Mouse (Mus musculus) megakaryocyte progenitor cell, adult 5-6 weeks (primary cell): Measurements from ENCODE around the gene Celf2. TPM values are rescaled to one million over a fixed set of nuclear protein-coding genes. Genes with fewer than 3 reads are reported as not detected.

Experiments
- ATAC-seq: replicated peaks from 2 replicates; pipeline ENCODE4 v1.8.0; 2016; ENCODE audit warnings: mild to moderate bottlenecking, moderate TSS enrichment, inconsistent platforms; ENCODE audit not compliant: poor library complexity
- total RNA-seq, 2 experiments: library from RNA; stranded (forward) in 1 of 2; stranded (reverse) in 1 of 2; fragments of 157-497, 149-512 nt in 1 of 2; fragments of 200-1000 nt in 1 of 2; gene quantifications; 2 replicates each; pipeline versions ENCODE4 v1.2.3 to v1.2.4; 2015 to 2017

Gene Celf2
- total RNA-seq, 2 experiments from 2014 or later = 85.2 to 152 TPM

GRCm38 (mm10) chr2:6790876-6791275, 718.5 kb downstream of the Celf2 start:
- ATAC-seq = no peak

GRCm38 (mm10) chr2:6786494-6787144, 722.7 kb downstream of the Celf2 start:
- peak; percentile 99 for ATAC-seq

GRCm38 (mm10) chr2:6770214-6770613, 739.1 kb downstream of the Celf2 start:
- ATAC-seq = no peak

- ATAC-seq = peak; percentile 84
These were observed 747.0 kb downstream of the Celf2 start for GRCm38 (mm10) chr2:6762381-6762780.

GRCm38 (mm10) chr2:6743173-6743572, 766.2 kb downstream of the Celf2 start:
- no peak for ATAC-seq

- peak; percentile 100 for ATAC-seq
These were observed 769.2 kb downstream of the Celf2 start for GRCm38 (mm10) chr2:6739998-6740668.

- no peak for ATAC-seq
These were observed 777.3 kb downstream of the Celf2 start for GRCm38 (mm10) chr2:6732026-6732425.

- ATAC-seq = peak; percentile 77
These were observed 778.5 kb downstream of the Celf2 start for GRCm38 (mm10) chr2:6730860-6731259.

- peak; percentile 41 for ATAC-seq
These were observed 779.4 kb downstream of the Celf2 start for GRCm38 (mm10) chr2:6729984-6730383.

- no peak for ATAC-seq
These were observed 780.5 kb downstream of the Celf2 start for GRCm38 (mm10) chr2:6728840-6729252.

GRCm38 (mm10) chr2:6727366-6727765, 782.0 kb downstream of the Celf2 start:
- ATAC-seq = no peak

- no peak for ATAC-seq
These were observed 783.3 kb downstream of the Celf2 start for GRCm38 (mm10) chr2:6726071-6726470.

- ATAC-seq = peak; percentile 74
These were observed 785.8 kb downstream of the Celf2 start for GRCm38 (mm10) chr2:6723602-6724001.

GRCm38 (mm10) chr2:6721460-6722401, 787.6 kb downstream of the Celf2 start:
- peak; percentile 43 for ATAC-seq

- ATAC-seq = peak; percentile 30
These were observed 788.5 kb downstream of the Celf2 start for GRCm38 (mm10) chr2:6720753-6721459.

- ATAC-seq = no peak
These were observed 790.5 kb downstream of the Celf2 start for GRCm38 (mm10) chr2:6718864-6719263.

- ATAC-seq = no peak
These were observed 791.4 kb downstream of the Celf2 start for GRCm38 (mm10) chr2:6717953-6718352.

GRCm38 (mm10) chr2:6715562-6715961, 793.8 kb downstream of the Celf2 start:
- ATAC-seq = no peak

GRCm38 (mm10) chr2:6713529-6713928, 795.8 kb downstream of the Celf2 start:
- peak; percentile 59 for ATAC-seq

GRCm38 (mm10) chr2:6710687-6711430, 798.5 kb downstream of the Celf2 start:
- ATAC-seq = peak; percentile 45
